Mouse (Mus musculus) spleen, postnatal 14 days (tissue): ENCODE data around the gene Surf4.
A peak's percentile ranks its signal among the peaks of the same experiment; 100 is the strongest.
"Not testable (repeated sequence)": the region's sequence is repeated elsewhere in the genome, so short reads cannot be mapped to it uniquely, and the experiment has no call there.

Experiments
- DNase-seq, 2 experiments: peaks; one replicate each; pipeline ENCODE4 v3.0.0; 2021 to 2022; ENCODE audit warnings: low spot score in 2 of 2

Gene Surf4

GRCm38 (mm10) chr2:26902467-26903220, 31.1 kb downstream of the Surf4 start, which contains the start of gene Surf6:
Surf6 (minus strand) TSS chr2:26902879.
- peak; percentile 80 to 84 for DNase-seq

GRCm38 (mm10) chr2:26901834-26902400, 31.8 kb downstream of the Surf4 start:
- DNase-seq: no peak

- DNase-seq: no peak
These were observed 33.0 kb downstream of the Surf4 start for GRCm38 (mm10) chr2:26900731-26901130.

- no peak for DNase-seq
These were observed 37.8 kb downstream of the Surf4 start for GRCm38 (mm10) chr2:26895898-26896297.

GRCm38 (mm10) chr2:26886170-26886569, 47.6 kb downstream of the Surf4 start:
- not testable (repeated sequence) for DNase-seq

GRCm38 (mm10) chr2:26885541-26885940, 48.2 kb downstream of the Surf4 start:
- DNase-seq: not testable (repeated sequence)

GRCm38 (mm10) chr2:26878571-26878970, 55.2 kb downstream of the Surf4 start:
- DNase-seq: no peak

GRCm38 (mm10) chr2:26870666-26871065, 63.1 kb downstream of the Surf4 start:
- no peak for DNase-seq
